Mouse (Mus musculus): Measurements from ENCODE around the gene Krt17.
"Not testable (repeated sequence)": the region's sequence is repeated elsewhere in the genome, so short reads cannot be mapped to it uniquely, and the experiment has no call there.

The Krt17 gene

DNA sequence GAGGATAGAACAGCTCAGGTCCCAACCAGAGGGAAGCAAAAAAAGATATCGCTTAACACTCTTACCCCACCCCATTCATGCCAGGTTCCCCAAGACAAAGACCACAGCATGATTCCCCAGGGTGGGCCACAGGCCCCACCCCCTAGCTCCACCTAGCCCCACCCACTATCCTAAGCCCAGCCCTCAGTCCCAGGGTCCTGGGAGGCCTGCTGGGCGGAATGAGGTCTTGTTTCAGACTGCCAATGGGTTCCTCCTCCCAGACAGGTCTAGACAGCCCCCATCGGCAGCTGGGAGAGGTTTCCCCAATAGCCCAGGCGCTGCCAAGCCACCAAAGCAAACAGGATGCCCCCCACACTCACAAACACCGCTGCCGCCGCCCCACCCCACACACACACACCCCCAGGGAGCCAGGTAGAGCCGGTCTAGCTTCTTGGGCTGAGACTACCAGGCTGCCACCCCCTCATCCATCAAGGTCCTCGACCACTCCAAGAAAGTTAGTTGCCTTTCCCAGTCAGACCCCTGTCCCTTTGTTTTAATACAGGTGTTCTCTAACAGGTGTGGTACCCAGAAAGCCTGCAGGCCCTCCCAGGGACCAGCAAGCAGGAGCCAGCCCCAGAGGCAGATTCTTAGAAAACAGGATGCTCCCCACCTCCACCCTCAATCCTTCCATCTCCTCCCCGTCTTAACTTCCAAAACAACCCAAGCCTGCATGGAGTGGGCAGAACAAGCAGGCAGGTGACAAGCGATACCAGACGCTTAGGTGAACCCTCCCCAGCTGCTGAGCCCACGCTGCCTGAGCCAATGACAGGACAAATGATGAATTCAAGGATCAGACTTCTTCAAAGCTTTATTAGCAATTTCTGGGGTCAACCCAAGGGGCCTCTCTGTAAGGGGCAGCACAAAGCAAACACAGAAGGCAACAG is 1.5 kb upstream of the Krt17 start:
- no peak for DNase-seq (ENCODE audit: low spot score in 2 of 2)

DNA sequence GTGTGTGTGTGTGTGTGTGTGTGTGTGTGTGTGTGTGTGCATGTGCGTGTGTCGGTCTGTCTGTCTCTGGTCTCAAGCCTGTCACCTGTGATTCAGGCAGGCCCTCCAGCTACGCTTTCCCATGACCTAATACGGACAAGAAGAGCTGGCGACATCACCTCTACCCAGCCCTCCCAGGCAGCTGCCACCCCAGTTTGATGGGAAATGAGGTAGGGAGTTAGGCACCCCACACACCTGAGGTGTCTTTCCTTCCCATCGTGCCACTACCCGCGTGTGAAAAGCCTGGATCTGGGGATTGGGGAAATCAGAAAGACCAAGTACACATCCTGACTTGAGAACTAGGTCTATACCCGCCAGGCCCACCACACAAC is 391 bp upstream of the Krt17 start:
- no peak for DNase-seq (ENCODE audit: low spot score in 2 of 2)

DNA sequence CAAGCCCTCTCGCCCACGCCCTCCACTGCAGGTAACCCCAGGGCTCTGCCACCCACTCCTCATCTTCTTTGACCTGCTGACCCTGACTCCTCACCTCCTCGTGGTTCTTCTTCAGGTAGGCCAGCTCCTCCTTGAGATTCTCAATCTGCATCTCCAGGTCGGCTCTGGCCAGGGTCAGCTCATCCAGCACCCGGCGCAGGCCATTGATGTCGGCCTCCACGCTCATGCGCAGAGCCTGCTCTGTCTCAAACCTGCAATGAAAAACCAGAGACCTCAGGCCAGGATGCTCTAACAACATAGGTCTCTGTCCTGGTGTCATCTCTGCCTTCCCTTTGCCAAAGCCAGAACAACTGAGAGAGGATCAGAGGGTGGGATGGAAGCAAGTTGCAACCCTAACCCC is 1.8 kb downstream of the Krt17 start:
- DNase-seq (ENCODE audit: low spot score in 2 of 2) = no peak

DNA sequence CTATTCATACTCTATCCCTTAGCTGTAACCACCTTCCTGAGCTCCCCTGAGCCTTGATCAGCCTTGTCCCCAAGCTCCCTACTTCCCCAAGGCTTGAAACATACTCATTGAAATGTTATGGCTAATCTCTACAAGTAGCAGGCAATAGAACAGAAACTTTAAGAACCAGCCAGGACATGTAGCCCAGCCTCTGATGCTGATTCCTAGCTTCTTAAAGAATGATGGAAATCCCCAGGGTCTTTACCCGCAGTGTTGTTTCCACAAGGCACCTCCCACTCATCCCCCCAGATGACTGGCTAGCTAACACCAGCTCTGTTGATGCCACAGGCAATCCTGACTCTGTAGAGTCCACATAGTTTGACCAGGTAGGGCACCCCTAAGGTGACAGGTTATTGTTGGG is 2.9 kb downstream of the Krt17 start:
- DNase-seq (ENCODE audit: low spot score in 2 of 2) = no peak

DNA sequence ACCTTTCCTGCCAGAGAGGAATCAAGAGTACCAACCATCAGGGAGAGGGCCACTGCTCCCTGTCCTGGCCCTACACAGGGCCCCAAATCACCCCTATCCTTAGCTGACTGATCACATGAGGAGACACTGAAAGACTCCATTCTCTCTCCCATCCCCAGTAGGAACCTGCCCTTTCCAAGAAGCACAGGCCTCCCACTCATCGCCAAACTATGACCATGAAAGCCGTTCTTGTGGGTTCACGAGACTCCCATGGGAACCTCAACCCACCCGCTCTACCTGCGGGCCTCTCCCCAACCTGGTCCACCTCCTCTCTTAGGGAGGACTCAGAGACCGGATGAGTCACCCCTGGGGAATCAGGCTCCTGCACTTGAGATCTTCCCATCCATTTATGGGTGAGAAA is 5.3 kb downstream of the Krt17 start:
- no peak for DNase-seq (ENCODE audit: low spot score in 2 of 2)

DNA sequence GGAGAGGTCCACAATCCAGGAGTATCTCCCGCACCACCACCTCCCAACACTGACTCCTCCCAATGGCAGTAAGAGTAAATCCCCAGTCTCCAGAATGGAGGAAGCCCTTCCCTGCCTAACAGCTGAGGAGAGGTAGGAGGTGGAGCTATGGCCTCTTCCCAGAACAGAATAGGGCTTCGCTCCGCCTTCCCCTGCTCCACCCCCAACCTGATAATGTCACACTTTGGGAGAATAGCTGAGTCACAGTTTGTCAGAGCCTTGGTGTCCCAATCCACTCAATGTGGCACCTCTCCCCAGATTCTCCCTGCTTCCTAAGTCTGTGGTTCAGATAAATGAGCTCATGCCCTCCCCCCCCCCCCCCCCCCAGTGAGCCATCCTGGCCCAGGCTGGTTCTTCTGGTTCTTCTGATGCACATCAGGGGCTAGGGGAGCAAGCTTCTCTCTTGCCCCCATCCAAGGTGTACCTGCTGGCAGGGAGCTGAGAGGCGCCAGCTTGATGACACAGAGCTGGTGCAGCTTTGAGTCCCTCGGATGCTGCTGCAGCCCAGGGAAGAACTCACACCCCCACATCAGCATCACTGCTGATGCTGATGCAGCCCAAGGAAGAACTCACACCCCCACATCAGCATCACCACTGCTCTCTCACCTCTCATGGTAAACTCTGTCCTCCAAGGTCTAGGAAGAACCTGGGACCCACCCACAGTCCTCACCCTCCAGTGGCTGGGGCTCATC is 6.3 kb downstream of the Krt17 start:
- no peak for DNase-seq (ENCODE audit: low spot score in 2 of 2)

DNA sequence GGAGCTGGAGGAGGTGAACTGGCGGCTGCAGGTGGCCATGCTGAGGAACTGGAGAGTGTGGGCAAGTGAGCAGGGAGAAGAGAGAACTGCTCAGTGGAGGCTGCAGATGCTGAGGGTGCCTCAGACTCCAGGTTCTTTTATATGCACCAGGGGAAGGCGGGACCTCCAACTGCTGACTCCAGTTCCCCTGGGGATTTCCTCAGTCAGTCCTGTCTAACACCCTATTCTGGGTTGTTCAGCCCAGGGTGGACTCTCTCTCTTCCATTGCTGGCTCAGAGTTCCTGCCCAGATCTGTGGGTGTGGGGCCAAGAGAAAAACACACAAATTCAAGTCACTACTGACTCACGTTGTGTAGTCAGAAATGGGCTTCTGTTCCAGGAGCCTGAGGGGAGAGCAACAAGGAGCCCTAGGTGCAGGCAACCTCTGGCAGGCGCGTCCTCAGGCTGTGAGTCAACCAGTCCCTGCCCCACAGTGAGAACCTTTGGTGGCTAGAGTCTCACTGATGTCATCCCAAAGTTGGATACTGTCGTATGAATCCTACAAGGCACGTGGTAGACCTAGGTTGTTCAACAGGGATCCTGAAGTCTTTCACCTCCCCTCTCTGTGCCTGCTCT is 11.9 kb downstream of the Krt17 start, which contains the start of gene Krt16:
Gene Krt16 (minus strand): TSS at position 51 of the 614 bp plus-strand sequence.
- no peak for DNase-seq (ENCODE audit: low spot score in 2 of 2)

DNA sequence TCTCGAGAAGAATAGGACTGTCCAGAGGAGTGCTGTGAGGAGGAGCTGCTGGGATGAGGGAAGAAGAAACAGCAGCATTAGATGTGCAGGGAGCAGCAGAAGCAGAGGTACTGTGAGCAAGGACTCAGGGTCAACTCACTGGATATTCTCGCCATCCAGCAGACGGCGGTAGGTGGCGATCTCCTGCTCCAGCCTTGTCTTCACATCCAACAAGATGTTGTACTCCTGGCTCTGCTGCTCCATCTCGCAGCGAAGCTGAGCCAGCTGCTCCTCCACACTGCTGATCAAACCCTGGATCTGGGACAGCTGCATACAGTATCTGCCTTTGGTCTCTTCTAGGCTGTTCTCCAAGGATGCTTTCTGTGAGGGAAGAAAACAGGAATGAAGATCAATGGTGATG is 14.4 kb downstream of the Krt17 start:
- not testable (repeated sequence) for DNase-seq (ENCODE audit: low spot score in 2 of 2)

DNA sequence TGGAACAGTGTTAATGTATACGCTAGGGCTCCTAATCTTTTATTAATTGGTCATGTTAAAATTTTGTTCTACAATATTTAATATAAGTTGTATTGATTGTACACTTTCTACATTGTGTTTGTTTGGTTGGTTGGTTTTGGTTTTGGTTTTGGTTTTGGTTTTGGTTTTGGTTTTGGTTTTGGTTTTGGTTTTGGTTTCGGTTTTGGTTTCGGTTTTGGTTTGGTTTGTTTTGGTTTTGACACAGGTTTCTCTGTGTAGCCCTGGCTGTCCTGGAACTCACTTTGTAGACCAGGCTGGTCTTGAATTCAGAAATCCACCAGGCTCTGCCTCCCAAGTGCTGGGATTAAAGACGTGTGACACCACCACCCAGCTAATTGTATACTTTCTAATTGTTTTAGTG is 20.6 kb downstream of the Krt17 start:
- not testable (repeated sequence) for DNase-seq (ENCODE audit: low spot score in 2 of 2)

DNA sequence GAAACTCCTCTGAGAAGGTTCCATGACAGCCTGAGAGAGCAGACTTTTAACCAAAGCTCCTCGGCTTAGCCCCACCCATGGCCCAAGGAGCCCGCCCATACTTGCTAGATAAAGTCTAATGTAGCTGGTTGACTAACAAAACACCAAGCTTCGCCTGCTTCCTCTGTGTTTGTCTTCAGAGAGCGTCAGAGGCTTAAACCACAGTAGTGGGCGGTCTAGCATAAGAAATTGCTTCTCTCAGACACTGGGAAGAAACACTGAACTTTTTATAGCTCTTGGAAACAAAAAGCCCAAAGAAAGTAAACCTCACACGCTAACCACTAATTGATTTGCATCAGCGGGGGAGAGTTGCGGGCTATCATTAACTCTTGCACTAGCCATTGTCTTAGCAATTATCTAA is 39.1 kb downstream of the Krt17 start:
- no peak for DNase-seq (ENCODE audit: low spot score in 2 of 2)

DNA sequence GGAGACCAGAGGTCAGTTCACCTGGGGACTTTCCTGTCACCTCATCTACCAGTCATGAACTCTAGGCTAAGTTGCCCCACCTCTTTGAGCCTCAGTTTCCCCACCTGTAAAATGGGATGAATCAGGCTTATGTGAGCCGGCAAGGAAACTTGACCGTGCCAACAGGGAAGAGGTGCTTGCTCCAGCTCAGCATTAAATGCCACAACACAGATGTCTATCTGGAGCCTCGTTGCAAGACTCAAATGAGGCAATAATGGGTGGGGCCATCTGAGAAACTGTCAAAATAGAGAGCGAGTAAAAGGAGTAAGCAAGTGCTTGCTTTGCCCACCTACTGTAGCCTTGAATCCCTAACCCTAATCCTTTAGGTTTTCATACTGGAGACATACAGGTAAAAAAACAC is 41.5 kb downstream of the Krt17 start:
- no peak for DNase-seq (ENCODE audit: low spot score in 2 of 2)

DNA sequence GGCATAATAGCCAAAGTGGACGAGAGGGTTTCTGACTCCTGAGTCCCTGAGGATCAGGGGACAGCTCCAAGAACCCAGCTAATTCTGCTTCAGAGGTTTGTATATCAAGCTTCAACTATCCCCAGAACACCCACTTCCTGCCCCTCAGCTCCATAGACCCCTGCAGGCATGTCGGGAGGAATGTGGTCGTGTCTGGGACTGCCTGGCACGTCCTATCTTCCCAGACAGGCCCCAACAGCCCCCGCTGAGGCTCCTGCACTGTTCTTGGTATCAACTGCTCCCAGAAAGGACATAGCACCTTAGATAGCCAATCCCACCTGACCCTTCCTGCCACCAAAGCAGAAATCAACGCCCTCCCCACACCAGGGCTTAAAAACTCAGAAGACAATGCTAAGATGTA is 52.3 kb downstream of the Krt17 start:
- no peak for DNase-seq (ENCODE audit: low spot score in 2 of 2)

DNA sequence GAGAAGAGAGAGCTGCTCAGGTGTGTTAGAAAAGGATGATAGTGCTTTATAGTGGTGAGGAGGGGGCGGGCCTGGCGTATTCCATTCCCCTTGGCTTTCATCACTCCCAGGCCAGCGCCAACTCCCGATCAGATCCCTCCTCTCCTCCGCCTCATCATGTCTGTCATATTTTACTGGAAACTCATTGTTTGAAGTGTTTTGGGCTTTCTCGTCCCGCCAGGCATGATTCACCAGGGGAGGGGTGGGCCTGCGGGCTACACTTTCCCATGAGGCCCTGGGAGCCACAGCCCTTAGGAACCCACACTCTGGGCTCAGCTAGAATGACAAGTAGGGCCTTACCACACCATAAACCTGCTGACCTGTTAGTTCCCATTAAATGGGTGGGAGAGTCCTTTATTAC is 53.3 kb downstream of the Krt17 start, which contains the start of gene Krt14:
Gene Krt14 (minus strand): TSS at position 51 of the 400 bp plus-strand sequence.
- no peak for DNase-seq (ENCODE audit: low spot score in 2 of 2)
